Mouse (Mus musculus): Measurements from ENCODE around the gene Crybb2.
"Not testable (repeated sequence)": the region's sequence is repeated elsewhere in the genome, so short reads cannot be mapped to it uniquely, and the experiment has no call there.

Gene Crybb2

DNA sequence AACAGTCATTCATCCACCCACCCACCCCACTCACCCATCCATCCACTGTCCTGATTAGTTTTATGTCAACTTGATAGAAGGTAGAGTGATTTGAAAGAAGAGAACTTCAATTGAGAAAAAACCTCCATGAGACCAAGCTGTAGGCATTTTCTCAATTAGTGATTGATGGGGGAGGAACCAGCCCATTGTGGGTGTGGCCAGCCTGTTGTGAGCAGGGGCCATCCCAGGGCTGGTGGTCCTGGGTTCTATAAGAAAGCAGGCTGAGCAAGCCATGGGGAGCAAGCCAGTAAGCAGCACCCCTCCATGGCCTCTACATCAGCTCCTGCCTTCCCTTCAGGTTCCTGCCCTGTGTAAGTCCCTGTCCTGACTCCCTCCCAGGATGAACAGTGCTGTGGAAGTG, at the start of gene Crybb2:
Gene Crybb2, minus strand, starts transcription at position 101 of the 400 bp plus-strand sequence.
- DNase-seq: no peak

DNA sequence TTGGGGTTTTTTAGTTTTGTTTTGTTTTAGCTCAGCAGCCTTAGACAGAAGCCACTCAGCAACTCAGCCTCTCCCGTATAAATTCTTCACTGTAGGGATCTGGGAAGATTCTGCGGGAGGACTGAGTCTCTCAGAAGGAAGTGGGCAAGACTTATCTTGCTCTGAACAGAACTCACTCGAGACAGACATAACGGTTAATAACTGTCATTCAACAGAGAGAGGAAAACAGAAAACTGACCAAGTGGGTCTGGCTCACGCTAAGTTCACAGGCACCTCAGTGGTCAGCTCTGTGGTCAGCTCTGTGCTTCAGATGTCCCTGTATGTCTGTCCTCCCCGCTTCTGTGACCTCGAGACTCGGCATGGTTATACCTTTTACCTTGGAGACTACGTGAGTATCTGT, 49.4 kb upstream of the Crybb2 start:
- no peak for DNase-seq

DNA sequence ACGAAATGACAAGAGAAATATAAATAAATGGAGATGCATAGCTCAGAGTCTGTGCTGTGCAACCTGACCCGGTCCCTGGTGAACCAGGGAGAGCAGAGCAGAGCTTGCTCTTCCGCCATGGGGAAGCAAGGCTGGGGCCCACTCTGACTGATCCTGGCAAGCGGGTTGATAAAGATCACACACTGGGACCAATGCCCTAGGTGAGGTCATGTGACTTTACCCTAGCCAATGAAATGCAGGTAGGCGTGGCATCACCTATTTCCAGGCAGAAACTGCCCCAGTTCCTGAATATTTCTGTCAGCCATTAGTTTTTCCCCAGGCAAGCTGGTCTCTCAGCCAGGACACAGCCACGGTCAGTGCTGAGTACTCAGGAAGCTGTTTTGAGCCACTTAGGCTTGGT, 48.8 kb upstream of the Crybb2 start:
- no peak for DNase-seq

DNA sequence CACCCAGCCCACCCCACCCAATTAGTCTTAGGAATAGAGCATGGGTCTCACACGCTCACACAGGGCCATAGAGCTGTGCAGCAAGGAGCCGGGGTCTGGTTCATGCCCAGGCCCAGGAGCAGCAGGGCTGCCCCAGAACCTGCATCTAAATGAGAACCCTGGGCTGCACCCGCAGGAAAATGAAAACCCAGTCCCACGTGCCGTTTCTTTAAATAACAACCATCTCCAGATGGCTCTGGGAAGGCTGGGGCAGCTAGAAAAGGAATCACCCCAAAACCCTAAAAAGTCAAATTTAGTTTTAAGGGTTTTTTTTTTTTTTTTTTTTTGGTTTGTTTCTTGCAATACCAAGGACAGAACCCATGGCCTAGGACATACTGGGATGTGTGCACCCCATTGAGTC, 47.4 kb upstream of the Crybb2 start:
- no peak for DNase-seq

DNA sequence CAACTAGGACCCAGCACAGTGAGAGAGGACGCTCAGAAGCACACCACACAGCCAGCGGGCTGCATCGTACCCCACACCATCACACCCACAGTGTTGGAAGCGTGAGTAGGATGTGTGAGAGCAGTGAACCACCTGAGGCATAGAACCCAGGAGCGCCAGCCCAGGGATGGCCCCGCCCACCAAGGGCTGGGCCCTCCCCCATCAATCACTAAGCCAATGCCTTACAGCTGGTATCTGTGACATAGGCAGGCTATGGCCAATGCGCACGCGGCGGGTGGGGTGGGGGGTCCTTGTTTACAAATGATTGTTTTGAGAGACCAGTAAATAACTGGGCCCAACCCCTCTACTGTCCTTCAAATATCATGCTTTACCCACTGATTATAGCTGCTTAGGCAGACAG, 46.0 kb upstream of the Crybb2 start:
- no peak for DNase-seq

DNA sequence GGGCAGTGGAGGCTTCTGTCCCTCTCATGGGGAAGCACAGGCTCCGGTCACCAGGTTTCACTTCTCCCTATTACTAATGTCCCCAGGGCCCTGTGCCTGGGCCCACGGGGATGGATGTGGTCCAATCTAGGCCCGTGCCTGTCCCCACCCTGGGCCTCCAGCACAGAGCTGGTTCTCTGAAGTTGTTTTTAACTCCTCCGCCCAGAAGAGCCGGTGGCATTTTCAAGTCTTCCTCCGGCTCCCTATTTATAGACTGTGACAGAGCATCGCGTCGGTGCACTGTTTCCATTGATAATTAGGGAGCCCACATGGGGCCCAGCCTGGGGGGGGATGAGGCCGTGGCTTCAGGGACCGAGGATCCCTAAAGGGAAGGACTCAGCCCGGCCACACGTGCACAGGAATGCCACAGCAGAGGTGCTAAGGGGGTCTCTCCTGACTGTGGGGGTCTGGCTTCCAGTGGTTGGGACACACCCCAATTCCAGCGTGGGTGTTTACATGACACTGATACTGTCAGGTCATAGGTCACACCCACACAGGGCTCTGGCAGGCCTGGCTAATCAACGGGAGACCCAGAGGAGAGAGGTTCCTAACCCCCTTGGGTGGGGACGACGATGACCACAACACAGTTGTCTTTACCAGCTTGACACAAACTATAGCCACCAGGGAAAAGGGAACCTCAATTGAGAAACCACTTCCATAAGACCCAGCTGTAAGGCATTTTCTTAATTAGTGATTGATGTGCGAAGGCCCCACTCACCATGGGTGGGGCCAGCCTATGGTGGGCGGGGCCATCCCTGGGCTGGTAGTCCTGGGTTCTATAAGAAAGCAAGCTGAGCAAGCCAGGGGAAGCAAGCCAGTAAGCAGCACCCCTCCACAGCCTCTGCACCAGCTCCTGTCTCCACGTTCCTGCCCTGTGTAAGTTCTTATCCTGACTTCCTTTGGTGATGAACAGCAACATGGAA, 44.6 kb upstream of the Crybb2 start:
- DNase-seq: no peak

DNA sequence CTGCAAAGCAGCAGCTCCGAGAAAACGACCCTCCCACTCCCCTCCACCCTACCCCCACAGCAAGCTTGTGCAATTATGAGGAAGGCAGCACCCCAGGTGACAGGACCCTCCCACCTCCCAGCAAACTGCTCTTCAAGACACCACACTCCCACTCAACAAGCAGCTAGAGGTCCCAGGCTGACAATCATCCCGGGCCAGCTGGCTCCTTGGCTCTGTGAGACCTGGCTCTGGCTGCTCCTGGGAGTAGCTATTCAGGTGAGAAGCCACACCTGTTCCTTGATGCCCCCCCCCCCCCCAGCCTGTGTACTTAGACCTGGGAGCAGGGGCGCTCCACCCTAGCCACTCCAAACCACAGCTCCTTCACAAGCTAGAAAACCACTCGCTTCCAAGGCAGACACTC, 43.2 kb upstream of the Crybb2 start:
- DNase-seq: no peak

DNA sequence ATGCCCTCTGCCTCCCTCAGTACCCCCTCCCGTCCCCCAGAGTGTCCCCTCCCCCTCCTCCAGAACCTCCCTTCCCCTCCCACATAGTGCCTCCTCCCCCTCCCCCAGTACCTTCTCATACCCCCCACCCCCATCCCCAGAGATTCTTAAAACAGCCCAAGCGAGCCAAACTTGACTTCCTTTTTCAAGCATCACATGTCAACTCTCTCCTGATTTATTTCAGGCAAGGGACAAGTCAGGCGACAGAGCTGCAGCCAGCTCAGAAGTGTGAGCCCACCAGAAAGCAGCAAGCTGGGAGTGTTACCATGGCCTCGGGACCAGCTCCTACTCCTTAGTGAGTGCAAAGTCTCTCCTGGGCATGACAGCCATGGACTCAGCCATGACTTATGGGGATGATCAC, 41.4 kb upstream of the Crybb2 start:
- DNase-seq: no peak

DNA sequence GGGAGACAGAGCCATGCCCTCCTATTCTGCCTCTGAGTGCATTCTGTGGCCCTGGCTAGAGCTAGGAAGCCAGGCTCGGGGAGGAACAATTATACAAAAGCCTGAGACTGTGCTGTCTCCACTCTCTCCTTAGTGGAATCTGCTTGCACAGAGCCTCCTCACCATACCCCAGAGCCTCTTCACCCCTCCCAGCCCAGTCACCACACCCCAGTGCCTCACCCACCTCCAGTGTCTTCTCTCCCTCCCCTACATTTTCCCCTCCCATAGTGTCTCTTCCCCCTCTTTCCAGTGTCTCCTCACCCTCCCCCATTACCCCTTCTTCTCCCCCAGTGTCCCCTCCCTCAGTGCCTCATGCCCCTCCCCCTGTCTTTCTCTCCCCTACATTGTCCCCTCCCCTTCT, 41.0 kb upstream of the Crybb2 start:
- no peak for DNase-seq

DNA sequence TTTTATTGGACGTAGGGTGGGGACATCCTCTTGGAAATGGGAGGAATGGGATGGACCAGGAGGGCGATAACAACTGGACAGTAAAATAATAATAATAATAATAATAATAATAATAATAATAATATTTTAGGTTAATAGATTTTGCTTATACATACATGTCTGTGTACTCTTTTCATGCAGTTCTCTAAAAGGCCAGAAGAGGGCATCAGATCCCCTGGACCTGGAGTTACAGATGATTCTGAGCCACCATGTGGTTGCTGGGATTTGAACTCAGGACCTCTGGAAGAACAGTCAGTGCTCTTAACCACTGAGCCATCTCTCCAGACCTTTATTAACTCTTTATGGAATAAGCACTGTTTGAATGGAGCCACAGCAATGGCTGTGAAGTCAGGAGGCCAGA, 39.7 kb upstream of the Crybb2 start:
- DNase-seq: not testable (repeated sequence)

DNA sequence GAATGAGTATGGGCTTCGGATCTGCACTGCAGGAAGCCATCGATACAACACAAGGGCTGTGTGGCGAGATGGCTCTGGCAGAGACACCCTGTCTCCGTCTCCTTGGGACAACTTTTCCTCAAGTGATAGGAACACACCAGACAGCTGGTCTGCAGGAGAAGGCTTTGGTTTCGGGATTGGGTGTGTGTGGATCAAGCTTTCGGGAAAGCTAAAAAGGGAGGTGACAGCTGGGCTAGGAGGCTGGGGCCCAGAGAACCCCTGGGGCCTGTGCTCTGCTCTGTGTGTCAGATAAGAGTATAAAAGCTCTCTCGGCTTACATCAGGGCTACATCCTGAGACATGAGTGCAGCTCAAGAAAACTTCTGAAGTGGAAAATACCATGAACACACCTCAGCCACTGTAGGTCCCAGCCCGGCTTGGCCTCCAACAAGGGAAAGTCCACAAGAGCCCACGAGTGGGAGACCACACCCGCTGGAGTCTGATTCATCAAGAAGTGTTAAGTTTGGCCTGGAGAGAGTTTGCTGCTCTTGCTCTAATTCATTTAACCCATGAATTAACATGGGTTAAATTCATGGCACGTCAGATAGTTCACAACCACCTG, 38.3 kb upstream of the Crybb2 start:
- no peak for DNase-seq

DNA sequence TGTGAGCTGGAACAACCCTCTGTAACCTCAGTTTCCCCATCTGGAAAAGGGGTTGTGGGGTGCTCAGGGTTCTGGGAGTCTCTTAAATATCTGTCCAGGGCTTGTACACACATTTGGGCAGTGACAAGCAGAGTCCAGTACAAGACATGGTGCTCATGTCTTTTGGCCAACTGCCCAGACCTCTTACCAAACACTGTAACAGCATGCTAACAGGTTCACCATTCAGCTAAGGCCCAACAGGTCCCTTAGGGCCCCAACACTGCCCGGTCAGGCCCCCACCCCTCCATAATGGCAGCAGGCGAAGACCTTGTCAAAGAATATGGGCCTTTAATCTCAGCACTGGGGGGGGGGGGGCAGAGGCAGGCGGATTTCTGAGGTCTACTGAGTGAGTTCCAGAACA, 37.8 kb upstream of the Crybb2 start:
- no peak for DNase-seq

DNA sequence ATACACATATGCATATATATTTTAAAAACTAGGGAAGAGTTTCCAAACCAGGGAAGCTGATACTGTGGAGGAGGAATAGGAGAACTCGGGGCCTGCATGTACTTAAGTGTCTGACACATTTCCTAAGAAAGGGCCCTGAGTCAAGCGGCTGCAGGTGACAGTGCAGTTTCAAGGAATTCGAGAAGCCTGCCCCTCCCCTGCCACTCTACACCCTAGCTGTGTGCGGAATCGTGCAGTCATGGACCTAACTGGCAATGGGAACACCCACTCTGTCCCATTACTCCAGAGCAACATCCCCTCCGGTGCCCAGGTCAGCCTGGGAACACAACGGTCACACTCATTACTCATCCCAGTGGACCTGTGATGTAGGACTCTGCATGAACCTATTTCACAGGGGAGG, 36.7 kb upstream of the Crybb2 start:
- DNase-seq: no peak

DNA sequence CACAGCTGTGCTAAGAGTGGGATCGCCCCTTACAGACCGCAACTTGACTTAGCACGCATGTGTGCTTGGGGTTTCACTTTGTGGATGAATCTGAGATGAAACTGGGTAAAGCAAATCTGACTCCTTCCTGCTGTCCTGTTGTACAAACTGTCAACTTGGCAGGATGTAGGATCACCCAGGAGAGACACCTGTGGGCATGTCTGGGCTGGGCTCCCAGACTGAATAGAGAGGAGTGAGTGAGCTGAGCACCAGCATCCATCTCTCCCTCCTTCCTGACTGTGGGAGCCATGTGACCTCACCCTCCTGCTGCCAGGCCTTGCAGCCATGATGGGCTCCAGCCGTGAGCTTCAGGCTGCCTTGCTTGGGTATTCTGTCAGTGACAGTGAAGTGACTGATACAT, 35.6 kb upstream of the Crybb2 start:
- DNase-seq: no peak

DNA sequence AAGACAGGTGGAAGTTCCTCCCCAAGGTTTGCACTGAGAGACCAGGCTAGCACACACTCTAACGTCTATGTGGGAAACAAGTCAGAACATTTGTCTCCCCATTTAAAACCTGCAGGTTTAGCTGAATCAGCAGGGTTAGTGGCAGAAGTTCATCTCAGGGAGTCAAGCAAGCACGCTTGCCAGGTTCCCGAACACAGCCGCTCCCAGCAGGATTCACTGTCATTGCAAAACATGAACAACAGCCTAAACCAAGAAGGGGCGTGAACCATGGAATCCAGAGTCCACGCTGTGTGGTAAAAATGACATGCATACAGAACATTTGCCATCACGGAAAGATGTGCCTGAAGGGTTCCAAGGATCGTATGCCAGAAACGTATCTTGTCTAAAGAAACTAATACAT, 35.1 kb upstream of the Crybb2 start:
- DNase-seq: no peak

DNA sequence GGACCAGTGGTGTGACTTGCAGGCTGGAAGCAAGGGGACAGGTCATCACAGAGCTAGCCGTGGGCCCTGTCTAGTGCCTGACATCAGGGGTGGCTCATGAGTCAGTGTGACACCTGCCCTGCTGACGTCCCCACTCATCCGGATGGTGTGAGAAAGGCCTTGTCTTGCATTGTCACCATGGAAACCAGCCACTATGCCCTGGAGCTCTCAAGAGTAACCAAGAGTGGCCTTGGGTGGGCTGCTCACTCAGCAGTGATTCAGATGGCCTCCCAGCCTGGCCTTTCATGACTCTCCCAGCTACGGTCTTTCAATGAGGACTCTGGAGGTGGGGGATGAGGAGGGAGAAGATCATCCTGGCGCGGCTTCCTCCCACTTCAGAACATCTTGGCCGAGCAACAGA, 32.5 kb upstream of the Crybb2 start:
- DNase-seq: no peak

DNA sequence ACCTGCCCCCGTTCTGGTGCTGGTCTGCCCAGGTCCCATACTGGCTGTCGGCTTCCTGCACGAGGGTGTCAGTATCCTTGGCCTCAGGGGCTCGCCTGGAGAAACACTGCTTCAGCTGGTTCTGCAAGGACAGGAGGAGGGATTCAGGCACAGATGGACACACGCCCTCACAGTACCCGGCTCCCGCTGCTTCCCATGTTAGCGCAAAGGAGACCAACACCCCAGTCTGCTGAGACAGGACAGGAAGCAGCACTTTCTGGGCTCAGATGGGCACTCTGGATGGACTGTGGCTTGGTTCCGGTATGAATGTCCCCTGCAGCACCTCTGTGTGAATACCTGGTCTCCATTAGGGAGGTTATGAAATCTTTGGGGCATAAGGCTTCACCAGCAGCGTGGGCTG, 31.5 kb upstream of the Crybb2 start:
- DNase-seq: no peak

DNA sequence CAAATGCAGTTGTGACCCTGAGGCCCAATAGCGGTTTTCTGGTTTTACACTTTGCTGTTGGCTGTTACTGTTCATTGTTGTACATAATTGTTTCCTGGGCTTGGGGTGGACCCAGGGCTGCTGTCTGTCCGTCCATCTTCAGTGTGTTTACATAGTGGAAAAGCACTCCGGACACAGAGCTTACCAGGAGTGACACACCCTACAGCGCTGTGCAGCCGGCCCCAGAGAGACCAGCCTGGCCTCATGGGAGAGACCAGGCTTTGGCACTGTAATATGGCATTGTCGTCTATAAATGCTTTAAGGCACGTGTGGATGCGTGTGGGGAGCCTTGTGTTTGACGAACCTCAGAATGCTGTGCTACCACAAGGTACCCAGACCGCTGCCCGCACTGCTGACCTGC, 30.5 kb upstream of the Crybb2 start:
- DNase-seq: no peak

DNA sequence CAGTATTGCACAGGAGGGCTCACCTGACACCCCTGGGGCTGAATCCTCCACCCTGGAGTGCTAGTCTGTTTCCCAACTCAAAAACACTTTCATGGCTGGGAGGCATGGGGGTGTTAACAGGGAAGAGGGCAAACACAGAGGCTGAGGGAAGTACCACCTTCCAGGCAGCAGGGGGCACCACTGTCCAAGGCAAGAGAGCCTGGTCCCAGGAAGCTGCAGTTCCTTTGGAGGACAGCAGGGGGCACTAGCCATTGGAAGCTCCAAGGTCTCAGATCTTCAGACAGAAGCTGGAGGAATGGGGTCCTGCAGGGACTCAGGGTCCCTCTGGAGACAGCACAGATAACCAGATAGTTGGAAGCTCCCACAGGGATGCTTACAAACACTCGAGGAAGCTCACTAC, 29.6 kb upstream of the Crybb2 start:
- peak; percentile 88 for DNase-seq

DNA sequence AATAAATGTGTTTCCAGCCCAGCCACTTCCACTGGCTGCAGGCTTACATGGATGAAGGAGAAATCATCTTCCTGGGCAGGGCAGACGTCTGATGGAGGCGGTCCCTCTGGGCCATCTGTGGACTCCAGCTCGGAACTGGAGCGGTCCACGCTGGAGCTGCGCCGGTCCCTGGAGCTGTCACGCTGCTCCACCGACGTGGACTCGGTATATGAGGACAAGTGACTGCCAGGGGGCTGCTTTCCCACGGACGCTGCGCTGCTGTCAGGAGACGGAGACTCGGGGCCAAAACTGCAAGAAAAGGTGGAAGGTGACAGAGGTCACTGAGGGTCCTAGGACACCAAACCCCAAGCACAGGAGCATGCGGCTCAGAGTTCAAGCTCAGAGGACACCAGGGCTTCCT, 27.6 kb upstream of the Crybb2 start:
- DNase-seq: no peak

DNA sequence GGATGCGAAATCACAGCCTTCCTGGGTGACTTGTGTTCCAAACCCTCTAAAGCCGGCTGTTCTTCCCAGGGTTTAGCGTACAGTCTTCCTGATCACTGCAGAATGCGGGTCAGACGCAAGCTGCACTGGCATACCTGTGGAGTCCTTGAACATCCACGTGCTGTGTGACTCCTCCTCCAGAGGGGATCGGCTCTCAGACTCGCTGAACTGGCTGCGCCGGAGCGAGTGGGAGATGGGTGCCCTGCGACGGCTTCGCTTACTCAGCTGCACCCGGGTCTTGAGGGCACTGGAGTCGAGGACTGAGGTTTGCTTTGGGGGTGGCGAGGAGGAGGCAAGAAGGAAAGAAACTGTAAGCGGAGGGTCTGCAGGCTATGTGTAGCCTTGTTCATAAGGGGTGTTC, 25.5 kb upstream of the Crybb2 start:
- DNase-seq: no peak

DNA sequence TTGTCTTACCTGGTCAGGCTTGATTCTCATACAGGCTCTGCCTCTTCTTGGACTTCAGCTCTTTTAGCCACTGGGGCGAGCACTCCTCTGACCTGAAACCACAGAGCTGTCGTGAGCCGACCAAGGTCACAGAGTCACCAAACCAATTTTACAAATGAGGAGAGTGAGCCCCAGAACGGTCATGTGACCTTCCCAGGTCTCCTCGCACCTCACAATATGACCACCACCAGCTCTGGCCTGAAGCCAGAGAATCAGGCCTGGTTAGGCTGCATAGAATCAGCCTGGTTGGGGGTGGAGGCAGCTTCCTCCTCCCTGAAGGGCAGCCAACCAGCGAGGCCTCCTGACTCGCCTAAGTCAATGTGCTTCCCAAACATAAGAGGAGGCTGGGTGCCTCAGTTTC, 22.5 kb upstream of the Crybb2 start:
- no peak for DNase-seq

DNA sequence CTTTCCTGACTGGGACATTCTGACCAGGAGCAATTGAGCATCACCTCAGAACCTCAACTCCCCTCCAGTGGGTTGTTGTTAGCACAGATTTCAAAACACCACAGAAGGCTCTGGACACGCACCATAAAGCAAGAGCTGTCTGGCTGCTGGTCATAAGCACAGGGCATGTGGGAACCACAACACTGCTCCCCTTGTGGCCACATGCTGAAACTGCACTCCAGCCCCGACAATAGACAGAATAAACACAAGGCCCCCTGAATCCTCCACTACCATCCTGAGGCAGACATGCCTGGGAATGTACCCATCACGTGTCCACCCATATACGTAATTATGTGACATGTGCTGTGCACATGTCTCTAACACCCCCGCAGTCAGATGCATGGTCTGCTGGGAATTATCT, 21.2 kb upstream of the Crybb2 start:
- peak; percentile 55 for DNase-seq

DNA sequence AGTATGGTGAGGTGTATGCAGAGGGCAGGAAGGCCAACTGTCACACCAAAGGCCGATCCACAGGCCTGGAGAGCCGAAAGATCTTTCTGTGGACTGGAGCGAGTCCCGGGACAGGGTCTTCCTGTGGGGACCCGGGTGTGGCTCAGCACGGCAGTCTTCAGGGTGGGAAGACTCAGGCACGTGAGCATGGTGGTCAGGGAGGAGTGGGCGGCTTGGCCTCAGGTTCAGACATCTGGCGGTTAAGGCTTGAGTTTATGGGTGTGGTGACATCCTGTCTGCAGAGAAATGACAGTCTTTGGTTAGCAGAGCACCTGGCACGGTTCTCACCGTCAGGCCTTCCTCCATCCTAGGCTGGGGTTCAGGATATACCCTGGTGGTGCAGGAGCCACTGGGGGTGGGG, 20.8 kb upstream of the Crybb2 start:
- peak; percentile 7 for DNase-seq
